Mouse (Mus musculus) megakaryocyte, embryonic 14.5 days (primary cell): ENCODE data around the gene Col8a1.

ENCODE experiments used
- FLI1 ChIP-seq: IDR thresholded peaks from 2 replicates; pipeline ENCODE4 v1.6.1; 2012; ENCODE audit warnings: low read length, inconsistent platforms, mixed read lengths
- GATA1 ChIP-seq: IDR thresholded peaks from 3 replicates; pipeline ENCODE4 v1.6.1; 2012; ENCODE audit warnings: mixed read lengths, low read length, inconsistent platforms, borderline replicate concordance

GRCm38 (mm10) chr16:57754526-57755125 is at the start of gene Col8a1:
- no peak for TF ChIP-seq GATA1
- no peak for TF ChIP-seq FLI1
